Mouse (Mus musculus) heart, embryonic 11.5 days (tissue): ENCODE data around the gene Bcl2a1b. TPM values are rescaled to one million over a fixed set of nuclear protein-coding genes. Genes with fewer than 3 reads are reported as not detected.
"Not testable (repeated sequence)": the region's sequence is repeated elsewhere in the genome, so short reads cannot be mapped to it uniquely, and the experiment has no call there.

Experiments used
- ATAC-seq: fragments of 200-750 bp; cut with Nextera tagmentation; replicated peaks from 2 replicates; pipeline ENCODE4 v1.8.0; 2017; ENCODE audit warnings: moderate library complexity; ENCODE audit not compliant: insufficient number of reproducible peaks, low FRiP score, low TSS enrichment
- H3K27ac ChIP-seq: fragments of 300-500 bp; sonication (generic); 2 replicates; pipeline ENCODE4 v1.5.1; 2014; ENCODE audit warnings: mild to moderate bottlenecking, low read depth, low read length
- H3K27me3 ChIP-seq: fragments of 300-500 bp; sonication (generic); 2 replicates; pipeline ENCODE4 v1.6.1; 2014; ENCODE audit warnings: mild to moderate bottlenecking, low read length, mixed read lengths; ENCODE audit not compliant: control insufficient read depth, insufficient read depth
- H3K36me3 ChIP-seq: fragments of 300-500 bp; sonication (generic); 2 replicates; pipeline ENCODE4 v1.6.1; 2014; ENCODE audit warnings: mild to moderate bottlenecking, low read length, moderate library complexity, mixed read lengths; ENCODE audit not compliant: control insufficient read depth, insufficient read depth
- H3K4me1 ChIP-seq: fragments of 300-500 bp; sonication (generic); 2 replicates; pipeline ENCODE4 v1.6.1; 2014; ENCODE audit warnings: low read length; ENCODE audit not compliant: control insufficient read depth, insufficient read depth
- H3K4me2 ChIP-seq: fragments of 300-500 bp; sonication (generic); 2 replicates; pipeline ENCODE4 v1.6.1; 2014; ENCODE audit warnings: mild to moderate bottlenecking, moderate library complexity
- H3K4me3 ChIP-seq: fragments of 300-500 bp; sonication (generic); 2 replicates; pipeline ENCODE4 v1.5.1; 2014; ENCODE audit warnings: low read depth, low read length
- H3K9ac ChIP-seq: fragments of 300-500 bp; sonication (generic); 2 replicates; pipeline ENCODE4 v1.6.1; 2014; ENCODE audit warnings: mild to moderate bottlenecking, low read depth, low read length, moderate library complexity
- H3K9me3 ChIP-seq: fragments of 300-500 bp; sonication (generic); replicated peaks from 2 replicates; pipeline ENCODE4 v1.6.1; 2016; ENCODE audit warnings: low read length; ENCODE audit not compliant: control insufficient read depth
- WGBS: fragments of 180-500 bp; shearing (Covaris S2); extraction: QIAGEN DNeasy Blood & Tissue Kit; methylation state at CpG from one replicate; pipeline ENCODE4 v1.1.7; 2014; ENCODE audit not compliant: insufficient replicate concordance; 5-methylcytosine and 5-hydroxymethylcytosine counted together
- polyA plus RNA-seq: library from polyadenylated mRNA; unstranded; fragments of >200 nt; fragmentation: Nextera tagmentation; extraction: Ambion mirVana; gene quantifications from 2 replicates; pipeline ENCODE4 v1.2.1, GENCODE M21; 2014

Gene Bcl2a1b
- polyA plus RNA-seq, 1 experiment from 2014 or later = 0.66 TPM

DNA sequence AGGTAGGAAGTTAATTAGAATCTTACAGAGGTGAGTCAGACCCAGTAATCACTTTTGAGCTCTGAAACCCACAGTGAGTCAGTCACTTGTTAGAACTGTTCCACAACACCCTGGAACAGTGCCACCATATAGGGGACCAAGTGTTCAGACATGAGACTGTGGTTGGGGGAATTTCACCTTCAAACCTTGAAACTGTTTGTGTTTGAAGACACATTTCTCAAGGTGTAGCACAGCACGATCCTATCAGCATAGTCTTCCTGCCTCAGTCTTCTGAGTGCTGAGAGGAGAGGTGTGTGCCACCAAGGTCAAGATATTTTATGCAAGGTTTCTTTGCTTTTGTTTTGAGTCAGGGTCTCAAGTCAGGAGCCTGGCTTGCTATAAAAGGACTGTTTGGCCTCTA is 9.9 kb downstream of the Bcl2a1b start:
- not testable (repeated sequence) for H3K4me2 ChIP-seq, H3K9me3 ChIP-seq, ATAC-seq, H3K9ac ChIP-seq, H3K27me3 ChIP-seq, H3K36me3 ChIP-seq, H3K4me3 ChIP-seq, H3K4me1 ChIP-seq, H3K27ac ChIP-seq
- 60% methylated on average over 1 of the region's 1 CpGs for WGBS

DNA sequence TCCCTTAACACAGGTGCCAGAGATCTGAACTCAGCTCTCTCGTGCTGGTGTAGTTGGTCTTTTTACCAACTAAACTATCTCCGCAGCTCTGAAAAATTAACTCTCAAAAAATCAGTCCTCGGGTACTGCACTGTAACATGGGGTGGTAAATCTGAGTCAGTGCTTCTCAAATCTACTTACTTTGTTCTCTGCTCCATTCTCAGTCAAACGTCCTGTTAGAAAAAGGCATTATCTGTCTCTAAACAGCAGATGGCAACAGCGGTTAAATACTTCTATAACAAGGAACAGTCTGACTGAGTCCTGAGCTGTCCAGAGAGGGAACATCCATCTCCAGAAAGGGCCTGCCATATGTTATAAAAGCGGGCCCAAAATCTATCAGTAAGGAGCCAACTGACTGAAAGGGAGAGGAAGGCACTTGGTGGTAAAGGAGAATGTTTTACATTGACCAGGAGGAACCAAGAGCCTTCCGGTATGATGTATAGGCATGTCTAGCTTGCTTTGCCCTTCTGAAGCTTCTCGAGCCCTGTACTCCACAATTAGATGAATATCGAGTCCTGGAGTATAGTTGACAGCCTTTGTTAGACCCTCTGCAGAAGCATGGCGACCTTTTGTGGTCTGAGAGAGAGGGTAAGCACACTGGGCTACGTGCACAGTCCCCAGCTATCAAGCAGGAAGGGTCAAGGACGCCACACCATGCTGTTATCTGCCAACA is 11.5 kb downstream of the Bcl2a1b start, which contains the start of gene Mthfs:
TSS of gene Mthfs (plus strand) at position 324 of the 712 bp plus-strand sequence.
- H3K9me3 ChIP-seq, H3K36me3 ChIP-seq, H3K9ac ChIP-seq, H3K4me1 ChIP-seq, H3K27me3 ChIP-seq: not testable (repeated sequence)
- peak within 1 kb of the TSS; percentile 51 for H3K4me2 ChIP-seq
- H3K27ac ChIP-seq = peak within 1 kb of the TSS; percentile 62
- 30% methylated on average over 9 of the region's 12 CpGs for WGBS
- H3K4me3 ChIP-seq = peak within 1 kb of the TSS; percentile 28
- peak; percentile 55; the same call in 1 of the 2 replicates for ATAC-seq

DNA sequence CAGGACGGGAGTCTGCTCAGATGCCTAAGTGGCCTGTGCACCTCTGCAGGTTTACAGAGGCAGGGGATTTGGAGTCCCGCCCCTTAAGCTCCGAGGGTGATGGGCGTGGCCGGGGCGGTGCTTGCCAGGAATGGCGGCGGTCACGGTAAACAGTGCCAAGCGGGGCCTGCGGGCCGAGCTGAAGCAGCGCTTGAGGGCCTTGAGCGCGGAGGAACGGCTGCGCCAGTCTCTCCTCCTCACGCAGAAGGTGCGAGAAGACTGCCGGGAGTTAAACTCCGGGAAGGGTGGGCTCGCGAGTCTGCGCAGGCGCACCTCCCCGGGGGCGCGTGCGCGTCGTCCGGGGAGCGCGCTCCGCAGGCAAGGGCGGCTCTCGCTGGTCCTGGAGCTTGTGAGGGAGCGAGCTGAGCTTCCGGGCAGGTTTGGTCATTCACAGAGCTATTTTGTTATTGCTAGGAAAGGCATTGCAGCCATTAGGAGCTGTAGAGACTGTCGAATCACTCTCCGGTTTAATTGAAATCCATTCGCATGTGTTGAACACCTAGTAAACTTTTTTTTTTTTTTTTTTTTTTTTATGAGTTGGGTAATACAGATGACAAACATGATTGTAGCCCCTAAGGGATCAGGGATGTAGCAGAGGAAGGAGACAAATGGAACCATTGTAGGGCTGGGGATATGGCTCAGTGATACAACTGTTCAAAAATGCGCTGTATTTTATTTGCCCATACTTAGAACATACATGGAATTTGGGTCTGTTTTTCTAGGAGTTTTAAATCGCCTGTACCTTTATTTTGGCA is 12.3 kb downstream of the Bcl2a1b start:
- H3K9me3 ChIP-seq, H3K27me3 ChIP-seq, H3K4me1 ChIP-seq, H3K9ac ChIP-seq, H3K36me3 ChIP-seq: not testable (repeated sequence)
- Histone ChIP-seq H3K27ac (peak overlapping the region; percentile 62), H3K4me3 (peak overlapping the region; percentile 28), H3K4me2 (peak overlapping the region; percentile 51)
- 2% methylated on average over 10 of the region's 44 CpGs for whole genome bisulfite sequencing
- ATAC-seq = peak; percentile 92

DNA sequence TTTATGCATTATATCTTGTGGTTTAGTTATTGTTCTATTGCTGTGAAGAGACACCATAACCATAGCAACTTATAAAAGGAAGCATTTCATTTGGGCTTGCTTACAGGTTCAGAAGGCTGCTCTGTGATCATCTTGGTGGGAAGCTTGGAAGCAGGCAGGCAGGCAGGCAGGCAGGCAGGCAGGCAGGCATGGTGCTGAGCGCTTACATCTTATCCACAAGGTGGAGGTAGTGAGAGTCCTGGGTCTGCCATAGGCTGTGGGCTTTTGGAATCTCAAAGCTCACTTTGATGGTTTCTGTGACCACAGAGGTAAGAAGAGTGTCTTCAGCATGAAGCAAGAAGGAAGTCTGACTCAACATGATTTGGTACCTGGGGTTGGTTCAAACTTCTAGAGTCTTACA is 13.4 kb downstream of the Bcl2a1b start:
- ATAC-seq, H3K36me3 ChIP-seq, H3K9ac ChIP-seq, H3K4me1 ChIP-seq, H3K27ac ChIP-seq, H3K27me3 ChIP-seq, H3K4me3 ChIP-seq, H3K9me3 ChIP-seq, H3K4me2 ChIP-seq: not testable (repeated sequence)
- WGBS = 18% methylated on average over 1 of the region's 1 CpGs

DNA sequence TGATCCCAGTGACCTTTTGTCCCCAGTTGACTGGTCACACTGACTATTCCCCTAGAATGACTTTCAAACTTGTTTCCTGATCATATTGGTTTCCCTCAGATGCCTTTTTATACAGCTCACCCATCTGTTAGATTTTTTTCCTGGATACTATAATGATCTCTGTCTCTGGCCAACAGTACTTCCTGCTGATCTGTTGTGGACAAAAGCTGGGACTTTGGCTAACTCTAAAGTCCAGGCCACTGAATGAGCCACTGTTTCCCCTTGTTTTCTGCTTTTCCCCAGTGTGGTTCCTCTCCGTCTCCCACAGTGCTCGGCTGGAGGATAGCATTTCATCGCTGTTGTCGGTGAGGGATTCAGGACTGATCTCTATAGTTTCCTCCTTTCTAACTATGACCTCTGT is 19.2 kb downstream of the Bcl2a1b start:
- not testable (repeated sequence) for H3K36me3 ChIP-seq, H3K9me3 ChIP-seq, H3K27me3 ChIP-seq, H3K4me3 ChIP-seq, ATAC-seq, H3K4me2 ChIP-seq, H3K9ac ChIP-seq, H3K27ac ChIP-seq, H3K4me1 ChIP-seq
- 93% methylated on average over 4 of the region's 4 CpGs for WGBS

DNA sequence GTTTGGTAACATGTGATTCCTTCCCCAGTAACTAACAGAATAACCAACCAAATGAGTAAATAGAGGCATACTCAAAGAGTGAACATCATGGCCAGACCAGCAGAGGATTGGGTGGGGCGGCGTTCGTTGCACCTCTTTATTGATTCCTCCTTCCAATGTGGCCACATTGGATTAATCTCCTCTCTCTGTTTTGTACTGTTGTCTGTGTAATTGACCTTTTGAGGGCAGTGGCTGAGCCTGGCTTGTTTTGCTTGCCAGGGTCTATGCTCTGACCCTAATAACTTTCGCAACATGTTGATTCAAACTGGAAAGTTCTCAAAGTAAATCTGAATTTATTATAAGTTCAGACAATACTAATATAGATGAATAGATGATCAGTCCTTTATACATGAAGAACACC is 20.7 kb downstream of the Bcl2a1b start:
- WGBS = 80% methylated on average over 3 of the region's 4 CpGs
- not testable (repeated sequence) for H3K4me2 ChIP-seq, H3K36me3 ChIP-seq, H3K9me3 ChIP-seq, H3K27me3 ChIP-seq, ATAC-seq, H3K9ac ChIP-seq, H3K4me1 ChIP-seq, H3K4me3 ChIP-seq, H3K27ac ChIP-seq

DNA sequence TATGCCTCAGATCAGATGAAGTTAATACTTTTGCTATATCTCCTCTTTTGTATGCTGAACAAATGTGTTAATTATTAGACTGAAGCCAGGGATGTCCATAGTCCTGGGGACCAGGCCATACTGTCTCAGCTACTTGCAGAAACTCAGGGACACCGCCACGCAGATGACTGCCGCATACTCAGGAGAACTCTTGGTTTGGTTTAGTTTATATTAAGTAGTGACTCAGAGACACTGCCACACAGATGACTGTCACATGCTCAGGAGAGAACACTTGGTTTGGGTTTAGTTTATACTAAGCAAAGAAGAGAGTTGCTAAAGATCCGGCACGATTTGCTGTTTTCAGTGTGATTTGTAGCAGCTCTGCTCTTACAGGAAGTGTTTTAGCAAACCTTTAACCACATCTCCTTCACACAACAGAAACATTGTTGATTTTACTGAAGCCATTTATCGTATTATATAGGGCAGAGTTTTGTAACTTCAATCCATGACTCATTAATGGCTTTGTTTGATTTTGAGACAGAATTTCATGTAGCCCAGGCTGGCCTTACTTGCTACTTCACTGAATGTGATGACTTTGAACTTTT is 21.8 kb downstream of the Bcl2a1b start:
- ATAC-seq, H3K4me1 ChIP-seq, H3K4me3 ChIP-seq, H3K36me3 ChIP-seq, H3K9me3 ChIP-seq, H3K9ac ChIP-seq, H3K4me2 ChIP-seq, H3K27ac ChIP-seq, H3K27me3 ChIP-seq: not testable (repeated sequence)
- 85% methylated on average over 6 of the region's 6 CpGs for whole genome bisulfite sequencing

DNA sequence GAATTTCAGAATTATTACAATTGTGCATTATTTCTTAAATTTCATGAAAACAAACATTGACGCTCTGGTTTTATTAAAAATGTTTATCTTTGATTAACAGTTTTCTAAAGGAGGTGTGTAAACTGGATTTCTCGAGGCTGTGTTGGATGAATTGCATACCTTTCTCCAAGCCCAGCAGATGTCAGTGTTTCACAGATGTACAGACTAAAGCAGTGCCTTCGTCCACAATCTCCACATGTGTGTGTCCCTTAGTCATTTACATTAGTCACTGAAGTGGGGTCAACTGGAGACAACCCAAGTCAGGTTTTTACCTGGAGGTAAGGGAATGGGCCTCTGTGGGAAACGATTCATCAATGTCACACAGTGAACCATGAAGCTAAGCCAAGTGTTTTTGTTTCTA is 27.1 kb downstream of the Bcl2a1b start:
- no peak overlapping the region for H3K9ac ChIP-seq
- ATAC-seq = no peak
- H3K4me2 ChIP-seq = no peak overlapping the region
- H3K9me3 ChIP-seq = no peaks in the 10 kb centered on the region
- no peaks in the 10 kb centered on the region for H3K4me1 ChIP-seq
- no peak overlapping the region for H3K27ac ChIP-seq
- no peaks in the 10 kb centered on the region for H3K36me3 ChIP-seq
- no peaks in the 10 kb centered on the region for H3K27me3 ChIP-seq
- H3K4me3 ChIP-seq = no peak overlapping the region
- 47% methylated on average over 4 of the region's 4 CpGs for WGBS
